Mouse (Mus musculus) heart, embryonic 12.5 days (tissue): Measurements from ENCODE around the gene Plce1. TPM values are rescaled to one million over a fixed set of nuclear protein-coding genes. Genes with fewer than 3 reads are reported as not detected.
A peak's percentile ranks its signal among the peaks of the same experiment; 100 is the strongest.

ENCODE experiments used
- ATAC-seq: fragments of 200-750 bp; cut with Nextera tagmentation; 2 replicates; pipeline ENCODE4 v1.8.0; 2017; ENCODE audit warnings: moderate TSS enrichment, moderate library complexity; ENCODE audit not compliant: insufficient number of reproducible peaks, low FRiP score
- H3K27ac ChIP-seq: fragments of 300-500 bp; sonication (generic); 2 replicates; pipeline ENCODE4 v1.5.1; 2016; ENCODE audit warnings: mild to moderate bottlenecking, moderate library complexity; ENCODE audit not compliant: poor library complexity, severe bottlenecking
- H3K27me3 ChIP-seq: fragments of 300-500 bp; sonication (generic); replicated peaks from 2 replicates; pipeline ENCODE4 v1.6.1; 2016; ENCODE audit warnings: mild to moderate bottlenecking, moderate library complexity
- H3K36me3 ChIP-seq: fragments of 300-500 bp; sonication (generic); 2 replicates; pipeline ENCODE4 v1.6.1; 2016; ENCODE audit warnings: mild to moderate bottlenecking, moderate library complexity
- H3K4me1 ChIP-seq: fragments of 300-500 bp; sonication (generic); replicated peaks from 2 replicates; pipeline ENCODE4 v1.6.1; 2016; ENCODE audit warnings: mild to moderate bottlenecking
- H3K4me2 ChIP-seq: fragments of 300-500 bp; sonication (generic); 2 replicates; pipeline ENCODE4 v1.6.1; 2016; ENCODE audit warnings: mild to moderate bottlenecking, moderate library complexity
- H3K4me3 ChIP-seq: fragments of 300-500 bp; sonication (generic); 2 replicates; pipeline ENCODE4 v1.5.1; 2016; ENCODE audit warnings: mild to moderate bottlenecking
- H3K9ac ChIP-seq: fragments of 300-500 bp; sonication (generic); 2 replicates; pipeline ENCODE4 v1.6.1; 2016; ENCODE audit warnings: mild to moderate bottlenecking, moderate library complexity
- H3K9me3 ChIP-seq: fragments of 300-500 bp; sonication (generic); replicated peaks from 2 replicates; pipeline ENCODE4 v1.6.1; 2016; ENCODE audit warnings: mild to moderate bottlenecking, moderate library complexity
- WGBS: fragments of 180-500 bp; shearing (Covaris S2); methylation state at CpG from one replicate; pipeline ENCODE4 v1.1.7; 2016; 5-methylcytosine and 5-hydroxymethylcytosine counted together
- polyA plus RNA-seq: library from polyadenylated mRNA; unstranded; fragments of >200 nt; fragmentation: Nextera tagmentation; extraction: Ambion mirVana; gene quantifications from 2 replicates; pipeline ENCODE4 v1.2.1, GENCODE M21; 2016

Gene Plce1
- 8.4 and 10.5 TPM in 2 replicates for polyA plus RNA-seq

DNA sequence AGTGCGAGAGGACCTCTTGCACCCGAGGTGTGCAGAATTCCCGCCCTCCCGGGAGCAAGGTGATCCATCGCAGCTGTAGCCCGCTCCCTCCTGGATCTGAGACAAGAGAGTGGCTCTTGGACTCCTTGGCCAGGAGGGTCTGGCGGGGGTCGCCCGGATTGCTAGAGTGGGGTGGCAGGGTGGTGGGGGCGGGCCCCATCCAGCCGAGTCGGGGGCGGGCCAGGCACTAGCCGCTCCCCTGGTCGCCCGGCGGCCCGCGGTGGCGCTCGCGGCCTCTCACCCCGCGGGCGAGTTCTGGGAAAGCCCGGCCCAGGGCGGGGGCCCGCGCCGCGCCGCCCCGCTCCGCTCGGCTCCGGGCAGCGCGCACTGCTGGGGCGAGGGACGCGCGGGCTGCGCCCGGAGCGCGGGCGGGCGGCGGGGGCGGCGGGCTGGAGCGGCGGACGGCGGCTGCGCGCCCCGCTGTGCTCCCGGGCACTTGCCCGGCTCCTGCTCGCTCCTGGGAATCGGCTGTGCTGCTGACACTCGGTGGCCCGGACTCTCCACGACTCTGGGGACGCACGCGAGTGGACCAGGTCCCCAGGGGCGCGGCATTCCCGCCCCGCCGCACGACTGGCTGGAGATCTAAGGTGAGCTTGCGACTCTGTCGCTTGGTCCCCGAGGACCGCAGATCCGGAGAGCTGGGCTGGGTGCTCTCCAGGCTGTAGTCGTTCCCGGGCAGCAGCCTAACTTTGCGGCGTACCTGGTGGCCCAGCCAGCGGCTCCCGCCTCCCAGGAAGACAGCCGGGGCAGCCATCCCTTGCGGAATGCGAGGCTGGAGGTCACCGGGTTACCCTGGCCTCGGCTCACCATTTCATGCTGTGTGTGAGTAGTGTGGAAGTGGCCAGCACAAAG, at the start of gene Plce1:
Plce1 (plus strand) TSS at position 379 of the 891 bp plus-strand sequence.
- H3K9me3 ChIP-seq, result no peaks in the 10 kb centered on the region
- peaks cover 48% of the 10 kb centered on the region for H3K4me1 ChIP-seq

DNA sequence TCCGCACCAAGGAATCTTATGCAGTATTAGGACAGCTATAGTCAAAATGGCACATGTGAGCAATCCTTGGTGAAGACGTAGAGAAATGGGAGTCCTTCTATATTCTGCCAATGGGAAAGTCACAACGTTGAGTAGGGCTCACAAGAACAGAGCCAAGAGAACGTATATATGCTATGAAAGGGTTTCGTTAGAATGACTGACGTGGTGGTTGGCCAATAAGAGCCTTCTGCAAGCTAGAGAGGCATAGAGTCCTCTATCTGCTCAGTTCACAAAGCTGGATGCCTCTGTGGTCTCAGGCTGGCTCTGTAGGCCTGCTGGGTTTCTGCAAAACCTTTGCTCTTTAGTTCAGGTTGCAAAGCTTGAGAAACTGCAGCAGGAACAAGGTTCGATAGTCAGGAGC, 49.6 kb upstream of the Plce1 start:
- 76% methylated on average over 7 of the region's 7 CpGs for WGBS
- H3K9ac ChIP-seq, result no peak overlapping the region
- H3K27me3 ChIP-seq, result no peaks in the 10 kb centered on the region
- ATAC-seq, result no peak
- H3K27ac ChIP-seq, result no peak overlapping the region
- H3K4me3 ChIP-seq, result no peak overlapping the region
- H3K4me2 ChIP-seq, result no peak overlapping the region
- H3K9me3 ChIP-seq, result peaks cover 7% of the 10 kb centered on the region
- peaks cover 11% of the 10 kb centered on the region for H3K4me1 ChIP-seq
- no peaks in the 10 kb centered on the region for H3K36me3 ChIP-seq

More for the DNA sequence above, at the start of gene Plce1:
- whole genome bisulfite sequencing, result under 1% methylated on average over 90 of the region's 90 CpGs
- H3K4me3 ChIP-seq, result peak within 1 kb of the TSS; percentile 86
- peak within 1 kb of the TSS; percentile 71 for H3K27ac ChIP-seq
- peak within 1 kb of the TSS; percentile 91 for H3K9ac ChIP-seq
- peak; percentile 86 for ATAC-seq
- H3K36me3 ChIP-seq, result no peaks in the 10 kb centered on the region
- 0 out of 2 replicates have a peak, but pooled peaks cover 4% of the 10 kb centered on the region for H3K27me3 ChIP-seq
- peak within 1 kb of the TSS; percentile 93 for H3K4me2 ChIP-seq

DNA sequence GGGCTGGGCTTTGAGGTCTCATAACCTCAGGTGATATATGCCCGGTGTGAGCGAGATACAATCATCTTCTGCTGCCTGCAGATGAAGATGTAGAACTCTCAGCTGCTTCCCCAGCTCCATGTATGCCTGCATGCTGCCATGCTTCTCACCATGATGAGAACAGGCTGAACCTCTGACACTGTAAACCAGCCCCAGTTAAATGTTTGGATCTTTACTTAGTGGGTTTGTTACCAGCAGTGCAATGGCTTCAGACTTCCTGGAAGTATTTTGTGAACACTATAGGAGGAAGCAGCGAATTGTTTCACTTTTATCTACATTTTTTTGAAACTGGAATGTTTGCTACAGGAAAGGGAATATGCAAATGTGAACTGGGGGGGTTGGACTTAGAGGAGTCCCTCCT, 48.9 kb upstream of the Plce1 start:
- Histone ChIP-seq H3K27me3 (no peaks in the 10 kb centered on the region), H3K4me1 (peaks cover 11% of the 10 kb centered on the region), H3K9me3 (peaks cover 9% of the 10 kb centered on the region), H3K4me3 (no peak overlapping the region), H3K27ac (no peak overlapping the region), H3K4me2 (no peak overlapping the region), H3K36me3 (no peaks in the 10 kb centered on the region), H3K9ac (no peak overlapping the region)
- ATAC-seq, result no peak
- 66% methylated on average over 3 of the region's 3 CpGs for WGBS

DNA sequence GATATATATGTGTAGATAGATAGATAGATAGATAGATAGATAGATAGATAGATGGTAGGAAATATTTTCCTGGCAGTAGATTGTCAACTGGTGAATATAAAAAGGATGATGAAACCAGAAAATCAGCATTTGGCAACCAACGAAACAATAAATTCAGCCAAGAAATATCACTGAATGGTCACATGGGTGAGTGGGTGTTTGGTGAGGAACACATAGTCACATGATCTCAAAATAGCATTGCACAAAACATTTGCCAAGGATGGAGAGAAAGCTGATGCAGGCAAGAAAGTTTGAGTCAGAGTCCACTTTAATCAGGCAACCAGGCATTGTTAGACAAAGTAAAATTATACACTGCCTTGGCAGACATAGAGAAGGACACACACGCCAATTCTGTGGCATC, 47.5 kb upstream of the Plce1 start:
- Histone ChIP-seq H3K4me3 (no peak overlapping the region), H3K27ac (no peak overlapping the region), H3K4me2 (no peak overlapping the region), H3K36me3 (no peaks in the 10 kb centered on the region), H3K9ac (no peak overlapping the region), H3K4me1 (peaks cover 11% of the 10 kb centered on the region), H3K9me3 (peaks cover 9% of the 10 kb centered on the region), H3K27me3 (no peaks in the 10 kb centered on the region)
- no peak for ATAC-seq
- 78% methylated on average over 2 of the region's 2 CpGs for WGBS

DNA sequence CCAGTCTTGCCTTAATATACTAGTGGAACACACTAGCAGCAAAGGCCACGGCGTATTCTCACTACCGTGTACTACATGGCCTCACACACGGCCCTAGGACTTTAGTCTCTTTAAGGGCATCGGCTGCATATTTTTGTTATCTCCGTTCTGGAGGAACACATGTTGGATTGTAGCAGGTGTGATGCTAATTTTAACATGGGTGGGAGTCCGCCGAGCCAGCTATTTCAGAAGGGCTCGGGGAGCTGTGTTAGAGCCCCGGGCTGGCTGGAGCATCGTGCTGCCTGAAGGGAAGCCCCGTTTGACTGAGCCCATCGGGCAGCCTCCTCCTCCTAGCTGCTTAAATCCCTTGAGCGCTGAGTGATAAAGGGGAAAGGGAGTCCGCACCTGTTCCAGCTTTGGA, 45.7 kb upstream of the Plce1 start:
- Histone ChIP-seq H3K9ac (no peak overlapping the region), H3K9me3 (peaks cover 9% of the 10 kb centered on the region), H3K4me2 (peak overlapping the region; percentile 41), H3K36me3 (no peaks in the 10 kb centered on the region), H3K4me1 (peaks cover 11% of the 10 kb centered on the region), H3K27me3 (no peaks in the 10 kb centered on the region), H3K4me3 (no peak overlapping the region), H3K27ac (no peak overlapping the region)
- no peak for ATAC-seq
- 46% methylated on average over 15 of the region's 15 CpGs for WGBS

DNA sequence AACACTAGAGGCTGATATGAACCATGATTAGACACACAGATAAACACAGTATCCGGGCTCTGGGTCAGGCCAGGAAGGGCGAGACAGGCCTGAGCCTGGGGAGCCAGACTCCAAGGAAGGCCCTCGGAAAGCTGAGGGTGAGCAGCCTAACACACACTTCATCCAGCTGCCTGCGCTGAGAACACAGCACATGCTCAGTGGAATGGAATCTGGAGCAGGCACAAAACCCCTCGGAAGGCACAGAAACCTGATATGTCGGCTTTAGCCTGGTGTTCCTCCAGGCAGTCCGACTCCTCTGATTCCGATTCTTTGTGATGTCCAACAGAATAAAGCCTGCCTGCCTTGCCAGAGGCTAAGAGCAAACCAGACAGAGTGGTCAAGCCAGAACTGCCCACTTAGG, 39.0 kb upstream of the Plce1 start:
- H3K9ac ChIP-seq, result no peak overlapping the region
- peaks cover 5% of the 10 kb centered on the region; the same call in 1 of the 2 replicates for H3K4me1 ChIP-seq
- H3K4me2 ChIP-seq, result no peak overlapping the region
- H3K27ac ChIP-seq, result no peak overlapping the region
- 55% methylated on average over 8 of the region's 8 CpGs for WGBS
- H3K4me3 ChIP-seq, result no peak overlapping the region
- no peaks in the 10 kb centered on the region for H3K9me3 ChIP-seq
- ATAC-seq, result no peak
- no peaks in the 10 kb centered on the region for H3K36me3 ChIP-seq
- no peaks in the 10 kb centered on the region for H3K27me3 ChIP-seq

DNA sequence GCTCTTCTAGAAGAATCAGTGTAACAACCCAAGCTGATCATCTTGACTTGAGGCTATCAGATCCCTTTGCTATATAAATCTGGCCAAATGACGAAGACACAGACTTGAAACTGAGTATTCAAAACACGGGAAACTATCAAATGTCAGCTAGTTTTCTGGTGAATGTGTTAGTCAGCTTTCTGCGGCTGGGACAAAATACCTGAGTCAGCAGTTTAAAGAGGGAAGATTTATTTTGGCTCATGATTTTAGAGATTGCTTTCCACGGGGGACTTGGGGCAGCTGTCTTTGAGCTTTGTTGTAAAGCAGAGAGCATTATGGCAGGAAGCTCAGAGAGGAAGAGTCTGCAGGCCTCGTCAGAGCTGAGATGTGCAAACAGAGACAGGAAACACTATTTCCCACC, 35.2 kb upstream of the Plce1 start:
- no peak for ATAC-seq
- peaks cover 5% of the 10 kb centered on the region; the same call in 1 of the 2 replicates for H3K4me1 ChIP-seq
- H3K36me3 ChIP-seq, result no peaks in the 10 kb centered on the region
- no peaks in the 10 kb centered on the region for H3K27me3 ChIP-seq
- H3K4me2 ChIP-seq, result no peak overlapping the region
- H3K9ac ChIP-seq, result no peak overlapping the region
- WGBS, result 60% methylated on average over 5 of the region's 5 CpGs
- H3K27ac ChIP-seq, result no peak overlapping the region
- no peak overlapping the region for H3K4me3 ChIP-seq
- H3K9me3 ChIP-seq, result no peaks in the 10 kb centered on the region

DNA sequence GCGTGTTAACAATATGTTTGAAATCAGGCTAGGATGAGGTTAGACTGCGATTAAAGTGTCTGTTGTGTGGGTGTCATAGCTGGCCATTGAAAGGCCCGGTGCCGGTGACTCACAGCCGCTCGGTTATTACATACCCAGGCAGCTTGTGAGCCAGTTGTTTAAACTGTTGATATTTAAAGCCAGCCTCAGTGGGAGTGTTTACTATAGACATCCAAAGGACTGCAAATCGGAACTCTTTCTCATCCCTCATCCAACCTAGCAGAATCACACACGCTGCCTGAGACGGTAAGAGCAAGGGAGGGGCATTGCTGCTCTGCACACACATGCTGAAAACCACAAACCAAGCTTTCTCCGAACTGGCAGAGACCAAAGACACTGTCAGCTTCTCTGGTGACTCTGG, 25.7 kb upstream of the Plce1 start:
- no peaks in the 10 kb centered on the region for H3K4me1 ChIP-seq
- H3K4me3 ChIP-seq, result no peak overlapping the region
- H3K27me3 ChIP-seq, result no peaks in the 10 kb centered on the region
- peaks cover 10% of the 10 kb centered on the region for H3K9me3 ChIP-seq
- no peaks in the 10 kb centered on the region for H3K36me3 ChIP-seq
- no peak for ATAC-seq
- 80% methylated on average over 10 of the region's 10 CpGs for WGBS
- H3K9ac ChIP-seq, result no peak overlapping the region
- no peak overlapping the region for H3K27ac ChIP-seq
- H3K4me2 ChIP-seq, result no peak overlapping the region

DNA sequence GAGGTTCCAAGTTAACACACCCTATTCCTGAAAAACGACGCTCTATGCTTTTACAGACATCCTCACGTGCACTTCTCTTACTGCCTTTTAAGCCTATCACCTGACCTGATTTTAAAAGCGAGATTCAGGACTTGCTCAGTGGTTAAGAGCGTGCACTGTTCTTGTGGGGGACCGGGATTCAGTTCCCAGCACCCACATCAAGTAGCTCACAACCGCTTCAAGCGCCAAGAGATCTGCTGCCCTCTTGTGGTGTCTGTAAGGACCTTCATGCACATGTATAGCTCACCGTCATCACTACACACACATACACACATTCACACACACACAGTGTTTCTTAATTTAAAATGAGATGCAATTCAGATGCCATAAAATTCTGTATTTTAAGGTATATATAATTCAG, 21.9 kb upstream of the Plce1 start:
- no peak overlapping the region for H3K9ac ChIP-seq
- WGBS, result 90% methylated on average over 9 of the region's 9 CpGs
- no peaks in the 10 kb centered on the region for H3K27me3 ChIP-seq
- no peak overlapping the region for H3K27ac ChIP-seq
- ATAC-seq, result no peak
- no peaks in the 10 kb centered on the region for H3K36me3 ChIP-seq
- H3K4me2 ChIP-seq, result no peak overlapping the region
- no peak overlapping the region for H3K4me3 ChIP-seq
- H3K4me1 ChIP-seq, result no peaks in the 10 kb centered on the region
- peaks cover 10% of the 10 kb centered on the region for H3K9me3 ChIP-seq

DNA sequence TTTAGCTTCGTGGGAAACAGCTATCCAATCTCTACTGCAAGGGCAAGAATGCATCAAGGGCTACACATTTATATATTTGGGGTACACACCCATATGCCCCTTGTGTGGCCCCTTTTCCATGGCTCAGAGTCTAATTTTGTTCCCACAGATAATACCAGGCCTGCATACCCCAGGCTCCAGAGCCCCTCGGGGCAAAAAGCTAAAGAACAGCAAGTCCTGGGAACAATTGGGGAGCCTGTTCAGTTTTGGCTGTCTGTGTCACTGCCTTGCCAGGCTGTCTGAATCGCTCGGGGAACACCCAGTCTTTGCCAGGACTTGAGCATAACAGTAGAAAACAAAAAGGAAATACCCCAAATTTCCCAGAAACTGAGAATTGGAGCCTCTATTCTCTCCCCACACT, 20.2 kb upstream of the Plce1 start:
- Histone ChIP-seq H3K4me2 (no peak overlapping the region), H3K27me3 (no peaks in the 10 kb centered on the region), H3K27ac (no peak overlapping the region), H3K36me3 (no peaks in the 10 kb centered on the region), H3K4me1 (no peaks in the 10 kb centered on the region), H3K9ac (no peak overlapping the region), H3K9me3 (peaks cover 10% of the 10 kb centered on the region), H3K4me3 (no peak overlapping the region)
- 75% methylated on average over 4 of the region's 4 CpGs for WGBS
- no peak for ATAC-seq

DNA sequence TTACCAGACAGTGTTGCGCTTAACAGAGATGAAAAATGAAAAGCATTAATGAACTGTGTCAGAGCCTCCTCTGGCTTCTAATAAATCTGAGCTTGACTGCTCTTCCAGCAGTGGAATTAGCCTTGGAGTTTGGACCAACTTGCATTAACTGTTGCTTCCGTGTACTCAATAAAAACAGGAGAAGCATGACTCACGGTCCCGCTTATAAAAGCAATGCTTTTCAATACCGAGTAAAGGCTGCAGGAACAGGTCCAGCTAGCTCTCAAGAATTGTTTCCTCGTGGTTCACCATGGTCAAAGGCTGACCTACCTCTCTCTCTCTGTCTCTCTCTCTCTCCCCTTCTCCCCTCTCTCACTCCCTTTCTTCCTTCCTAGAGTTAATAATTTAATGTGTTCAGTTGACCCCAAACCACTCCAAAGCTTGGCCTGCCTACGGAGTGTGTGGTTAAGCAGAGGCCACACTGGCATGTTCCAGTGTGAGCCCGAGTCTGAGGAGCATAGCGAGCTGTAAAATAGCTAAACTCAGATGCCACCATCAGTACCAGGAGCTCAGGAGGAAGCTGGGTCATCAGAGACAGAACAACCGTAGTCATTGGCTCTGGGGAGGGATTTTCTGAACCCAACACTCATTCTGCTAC, 10.5 kb upstream of the Plce1 start:
- Histone ChIP-seq H3K36me3 (no peaks in the 10 kb centered on the region), H3K4me3 (no peak overlapping the region), H3K4me2 (no peak overlapping the region), H3K27ac (no peak overlapping the region), H3K4me1 (no peaks in the 10 kb centered on the region), H3K9me3 (no peaks in the 10 kb centered on the region), H3K27me3 (no peaks in the 10 kb centered on the region), H3K9ac (no peak overlapping the region)
- ATAC-seq, result no peak
- WGBS, result 82% methylated on average over 10 of the region's 10 CpGs
